Mouse (Mus musculus): ENCODE results near the gene Qars.

DNA sequence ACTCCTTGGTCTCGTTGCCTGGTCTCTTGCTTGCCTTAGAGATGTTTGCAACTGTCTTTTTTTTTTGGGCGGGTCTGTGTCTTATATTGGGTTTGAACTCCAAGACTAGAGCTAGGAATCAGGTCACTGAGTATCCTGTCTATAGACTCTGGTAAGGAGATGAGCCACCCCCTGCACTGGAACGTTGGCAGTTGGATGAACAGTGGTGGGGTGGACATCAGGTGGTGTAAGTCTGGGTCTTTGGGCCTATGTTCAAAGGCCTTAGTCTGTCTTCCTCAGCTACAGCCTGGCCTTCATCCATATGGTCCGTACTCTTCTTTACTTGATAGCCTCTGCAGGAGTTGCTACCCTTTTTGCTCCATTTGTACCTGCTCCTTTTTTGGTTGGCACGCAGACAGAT lies 45.8 kb upstream of the Qars start:
- no peak for TF ChIP-seq CTCF (IDR thresholded peaks at IDR 0.05; ENCODE audit: low read depth, low read length)
- no peak for TF ChIP-seq TAL1 (conservative IDR thresholded peaks at IDR 0.05; ENCODE audit: low read depth, low read length)
- TF ChIP-seq GATA1 (IDR thresholded peaks at IDR 0.05; ENCODE audit: borderline replicate concordance, low read length), result no peak
- no peak for TF ChIP-seq GATA2 (IDR thresholded peaks at IDR 0.05; ENCODE audit: borderline replicate concordance, low read depth, low read length)

Measured in G1E (cell line).